Mouse (Mus musculus): Measurements from ENCODE around the gene Scgb1a1. TPM values are rescaled to one million over a fixed set of nuclear protein-coding genes. Genes with fewer than 3 reads are reported as not detected.
"Not testable (repeated sequence)": the region's sequence is repeated elsewhere in the genome, so short reads cannot be mapped to it uniquely, and the experiment has no call there.

Gene Scgb1a1
- total RNA-seq, 2 experiments from 2014 or later, result not detected

- DNase-seq (ENCODE audit: low spot score in 2 of 2), result peak in 1 of 2 experiments; percentile 52
These were observed 18.0 kb downstream of the Scgb1a1 start for GRCm38 (mm10) chr19:9069687-9070307.

- no peak for DNase-seq (ENCODE audit: low spot score in 2 of 2)
These were observed 20.5 kb downstream of the Scgb1a1 start for GRCm38 (mm10) chr19:9067292-9067691.

GRCm38 (mm10) chr19:9065621-9066561 lies 21.9 kb downstream of the Scgb1a1 start:
- peak; percentile 25 to 50 for DNase-seq (ENCODE audit: low spot score in 2 of 2)

- no peak for DNase-seq (ENCODE audit: low spot score in 2 of 2)
These were observed 23.9 kb downstream of the Scgb1a1 start for GRCm38 (mm10) chr19:9063831-9064230.

- no peak for DNase-seq (ENCODE audit: low spot score in 2 of 2)
These were observed 24.9 kb downstream of the Scgb1a1 start for GRCm38 (mm10) chr19:9062822-9063221.

GRCm38 (mm10) chr19:9061221-9061893 lies 26.4 kb downstream of the Scgb1a1 start:
- DNase-seq (ENCODE audit: low spot score in 2 of 2), result no peak

GRCm38 (mm10) chr19:9060103-9060502 lies 27.7 kb downstream of the Scgb1a1 start:
- DNase-seq (ENCODE audit: low spot score in 2 of 2), result no peak

- no peak for DNase-seq (ENCODE audit: low spot score in 2 of 2)
These were observed 28.4 kb downstream of the Scgb1a1 start for GRCm38 (mm10) chr19:9059391-9059790.

GRCm38 (mm10) chr19:9058944-9059343 lies 28.8 kb downstream of the Scgb1a1 start:
- no peak for DNase-seq (ENCODE audit: low spot score in 2 of 2)

GRCm38 (mm10) chr19:9058331-9058884 lies 29.4 kb downstream of the Scgb1a1 start:
- no peak for DNase-seq (ENCODE audit: low spot score in 2 of 2)

- DNase-seq (ENCODE audit: low spot score in 2 of 2), result no peak
These were observed 30.1 kb downstream of the Scgb1a1 start for GRCm38 (mm10) chr19:9057679-9058078.

GRCm38 (mm10) chr19:9055703-9056355 lies 31.9 kb downstream of the Scgb1a1 start:
- no peak for DNase-seq (ENCODE audit: low spot score in 2 of 2)

- DNase-seq (ENCODE audit: low spot score in 2 of 2), result no peak
These were observed 32.6 kb downstream of the Scgb1a1 start for GRCm38 (mm10) chr19:9055153-9055552.

GRCm38 (mm10) chr19:9052803-9053431 lies 34.8 kb downstream of the Scgb1a1 start:
- no peak for DNase-seq (ENCODE audit: low spot score in 2 of 2)

- not testable (repeated sequence) for DNase-seq (ENCODE audit: low spot score in 2 of 2)
These were observed 35.8 kb downstream of the Scgb1a1 start for GRCm38 (mm10) chr19:9051985-9052384.

- DNase-seq (ENCODE audit: low spot score in 2 of 2), result no peak
These were observed 37.2 kb downstream of the Scgb1a1 start for GRCm38 (mm10) chr19:9050294-9051229.

GRCm38 (mm10) chr19:9048981-9049687 lies 38.6 kb downstream of the Scgb1a1 start:
- no peak for DNase-seq (ENCODE audit: low spot score in 2 of 2)

GRCm38 (mm10) chr19:9047946-9048387 lies 39.8 kb downstream of the Scgb1a1 start:
- DNase-seq (ENCODE audit: low spot score in 2 of 2), result no peak
